In the genomic region with DNA sequence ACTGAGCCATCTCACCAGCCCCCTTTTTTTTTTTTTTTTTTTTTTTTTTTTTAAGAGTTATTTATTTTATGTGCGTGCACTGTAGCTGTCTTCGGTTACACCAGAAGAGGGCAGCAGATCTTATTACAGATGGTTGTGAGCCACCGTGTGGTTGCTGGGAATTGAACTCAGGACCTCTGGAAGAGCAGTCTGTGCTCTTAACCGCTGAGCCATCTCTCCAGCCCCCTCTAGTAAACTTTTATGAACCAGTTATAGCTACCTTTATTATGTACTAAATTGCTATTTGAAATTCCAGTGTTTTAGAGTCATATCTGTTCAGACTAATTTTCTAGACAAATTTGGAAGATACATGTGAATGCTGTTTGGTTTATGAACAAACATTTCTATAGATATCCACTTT, we compare ENCODE assay signal across 8 mouse cellular contexts. TPM values are rescaled to one million over a fixed set of nuclear protein-coding genes. Genes with fewer than 3 reads are reported as not detected.
DNase-seq lines count a peak whose midpoint lies in the region; ATAC-seq and TF ChIP-seq lines count a peak whose summit lies in the region.
"Not testable (repeated sequence)": the region's sequence is repeated elsewhere in the genome, so short reads cannot be mapped to it uniquely, and the experiment has no call there.

No protein-coding gene starts in this region.

- H3K9ac ChIP-seq in ES-E14 (ENCODE audit: insufficient read depth, low read depth, low read length, poor library complexity, severe bottlenecking); lung, postnatal 0 days (replicated peaks; ENCODE audit: low read depth); stomach, postnatal 0 days (ENCODE audit: low read length): not testable (repeated sequence)

- H3K36me3 ChIP-seq in ES-E14 (ENCODE audit: control insufficient read depth, insufficient read depth, low read length, poor library complexity, severe bottlenecking); lung, postnatal 0 days (ENCODE audit: insufficient read depth, low read length); stomach, postnatal 0 days (ENCODE audit: control insufficient read depth, insufficient read depth, low read length): not testable (repeated sequence)

- TF ChIP-seq CTCF in gastrocnemius, adult 2 months (IDR thresholded peaks at IDR 0.05): peak; percentile 15; the same call in 1 of the 2 replicates
- peak; percentile 41 for TF ChIP-seq CTCF in layer of hippocampus, adult 2 months (conservative IDR thresholded peaks at IDR 0.05)
- 0 out of 2 replicates have a peak, but pooled peaks have one; percentile 10 for TF ChIP-seq CTCF in lung, postnatal 0 days (IDR thresholded peaks at IDR 0.05)
- TF ChIP-seq CTCF in stomach, postnatal 0 days (IDR thresholded peaks at IDR 0.05; ENCODE audit: low read depth): 0 out of 2 replicates have a peak, but pooled peaks have one; percentile 9

- in situ Hi-C loops in ES-E14 (cut with MboI; ENCODE audit: low sequenced_read_pairs in 2 of 2, unreplicated experiment in 2 of 2): not testable (repeated sequence)

- not testable (repeated sequence) for H3K9me3 ChIP-seq in ES-E14 (ENCODE audit: control insufficient read depth, insufficient read depth, low read depth, low read length); lung, postnatal 0 days (ENCODE audit: low read length); stomach, postnatal 0 days (ENCODE audit: control insufficient read depth, low read length)

- not testable (repeated sequence) for ATAC-seq in lung, postnatal 0 days; stomach, postnatal 0 days (ENCODE audit: low FRiP score, low TSS enrichment)

- WGBS in lung, postnatal 0 days: 84% methylated on average over 4 of the region's 4 CpGs
- 86% methylated on average over 4 of the region's 4 CpGs for WGBS in stomach, postnatal 0 days

- H3K4me2 ChIP-seq in lung, postnatal 0 days (replicated peaks; ENCODE audit: low read depth, low read length); stomach, postnatal 0 days (replicated peaks; ENCODE audit: low read depth): not testable (repeated sequence)

- intact Hi-C loops in gastrocnemius, adult 2 months (cut with DNase I): not testable (repeated sequence)

- not testable (repeated sequence) for H3K27me3 ChIP-seq in lung, postnatal 0 days (replicated peaks; ENCODE audit: insufficient read depth, low read length); stomach, postnatal 0 days (ENCODE audit: control insufficient read depth, insufficient read depth, low read length)

- H3K4me3 ChIP-seq in ES-E14 (ENCODE audit: insufficient read depth in 1 of 2, low read depth in 1 of 2, low read length in 2 of 2, poor library complexity in 1 of 2, severe bottlenecking in 1 of 2); gastrocnemius, adult 2 months; layer of hippocampus, adult 2 months; lung, postnatal 0 days (ENCODE audit: low read depth, low read length); stomach, postnatal 0 days (ENCODE audit: low read depth, low read length): not testable (repeated sequence)

- TF ChIP-seq EP300 in lung, postnatal 0 days (IDR thresholded peaks at IDR 0.05); stomach, postnatal 0 days (optimal IDR thresholded peaks at IDR 0.05): not testable (repeated sequence)

- DNase-seq in A20 (ENCODE audit: low read depth, low spot score) (peak; percentile 30), R1 (ENCODE audit: low read depth, low spot score) (peak; percentile 32)
- DNase-seq in ES-E14 (ENCODE audit: low read depth, low spot score); gastrocnemius, adult 2 months; layer of hippocampus, adult 2 months (ENCODE audit: low spot score in 2 of 2); lung, postnatal 0 days (ENCODE audit: low spot score); stomach, postnatal 0 days (ENCODE audit: low spot score): not testable (repeated sequence)
- peak; percentile 20 for DNase-seq in induced T-regulatory cell, adult 2 months (ENCODE audit: low read depth)

- not testable (repeated sequence) for H3K4me1 ChIP-seq in ES-E14 (ENCODE audit: control insufficient read depth in 2 of 2, insufficient read depth in 2 of 2, low read length in 2 of 2, poor library complexity in 1 of 2); lung, postnatal 0 days (ENCODE audit: insufficient read depth, low read depth, low read length); stomach, postnatal 0 days (replicated peaks; ENCODE audit: control insufficient read depth, insufficient read depth)

- not testable (repeated sequence) for H3K27ac ChIP-seq in ES-E14 (ENCODE audit: insufficient read depth, low read depth, low read length, poor library complexity, severe bottlenecking); gastrocnemius, adult 2 months; layer of hippocampus, adult 2 months; lung, postnatal 0 days (ENCODE audit: low read length); stomach, postnatal 0 days (replicated peaks)

TF ChIP-seq in ES-E14, 5 proteins besides CTCF, POLR2A, EP300 and RAD21:
- TF ChIP-seq ZNF384 (IDR thresholded peaks at IDR 0.05; ENCODE audit: low read depth, low read length): peak; percentile 73

RNA-seq across cellular contexts. Expression of a gene that starts 3.5 kb away (rescaled TPM):
- 30.7 and 37.4 TPM in 2 replicates for total RNA-seq in ES-E14 (2012; rRNA removed)
- 10 to 100 TPM; 24.4 to 27.3 TPM for total RNA-seq in gastrocnemius, adult 2 months (2021)
- 10 to 100 TPM; 38.7 to 47.3 TPM for total RNA-seq in layer of hippocampus, adult 2 months (2021)
- 17.7 and 18.6 TPM in 2 replicates for polyA plus RNA-seq in lung, postnatal 0 days (2015; fragmentation: Nextera tagmentation; extraction: Ambion mirVana)
- 7.4 and 7.6 TPM in 2 replicates for polyA plus RNA-seq in stomach, postnatal 0 days (2015; fragmentation: Nextera tagmentation; extraction: Ambion mirVana)
